ENCODE assay signal across 8 mouse cellular contexts in genomic region chr5:131616113-131616876, GRCm38 (mm10).
DNase-seq lines count a peak whose midpoint lies in the region; ATAC-seq lines count a peak whose summit lies in the region.

No protein-coding gene starts in this region.

- H3K27me3 ChIP-seq in embryonic facial prominence, embryonic 14.5 days (replicated peaks; ENCODE audit: control insufficient read depth, insufficient read depth, low read length) = 0 out of 2 replicates have a peak, but pooled peaks cover 7% of the 10 kb centered on the region
- peaks cover 21% of the 10 kb centered on the region for H3K27me3 ChIP-seq in liver, embryonic 15.5 days

- ATAC-seq in embryonic facial prominence, embryonic 14.5 days (ENCODE audit: low read depth) = peak; percentile 80
- peak; percentile 28 to 35; a peak in 2 of 4 replicates for ATAC-seq in hematopoietic stem cell, adult 5-6 weeks (replicated peaks in 1 of 2; ENCODE audit: insufficient read depth in 1 of 2, low FRiP score in 2 of 2, low TSS enrichment in 1 of 2, low read depth in 1 of 2, poor library complexity in 2 of 2, severe bottlenecking in 2 of 2)
- ATAC-seq in liver, embryonic 15.5 days (ENCODE audit: insufficient read depth) = no peak

- 4% methylated on average over 35 of the region's 40 CpGs for WGBS in embryonic facial prominence, embryonic 14.5 days
- 2% methylated on average over 40 of the region's 40 CpGs for WGBS in liver, embryonic 15.5 days (ENCODE audit: insufficient replicate concordance)

- no peaks in the 10 kb centered on the region for H3K36me3 ChIP-seq in embryonic facial prominence, embryonic 14.5 days (ENCODE audit: control insufficient read depth, insufficient read depth, low read length)
- no peaks in the 10 kb centered on the region for H3K36me3 ChIP-seq in liver, embryonic 15.5 days (replicated peaks)

- peak; percentile 20 for DNase-seq in adrenal gland, adult 2 months
- DNase-seq in adrenal gland, adult 8-10 months = no peak
- peak; percentile 55 for DNase-seq in embryonic facial prominence, embryonic 14.5 days (ENCODE audit: low spot score)
- DNase-seq in layer of hippocampus, adult 18-20 months (ENCODE audit: low spot score in 2 of 2) = peak; percentile 66 to 80
- peak; percentile 22 for DNase-seq in right cerebral cortex, postnatal 4 days
- no peak for DNase-seq in MN1 (ENCODE audit: low spot score)

- no peak overlapping the region for H3K27ac ChIP-seq in embryonic facial prominence, embryonic 14.5 days (replicated peaks; ENCODE audit: low read depth, low read length)
- no peak overlapping the region for H3K27ac ChIP-seq in liver, embryonic 15.5 days (replicated peaks)

- 0 out of 2 replicates have a peak, but pooled peaks cover 4% of the 10 kb centered on the region for H3K4me1 ChIP-seq in embryonic facial prominence, embryonic 14.5 days (ENCODE audit: control insufficient read depth, insufficient read depth, low read length)
- H3K4me1 ChIP-seq in liver, embryonic 15.5 days (replicated peaks) = no peaks in the 10 kb centered on the region

- peak overlapping the region; percentile 33 for H3K4me3 ChIP-seq in embryonic facial prominence, embryonic 14.5 days (ENCODE audit: low read depth, low read length)
- H3K4me3 ChIP-seq in liver, embryonic 15.5 days (replicated peaks) = peak overlapping the region; percentile 24

- peak overlapping the region; percentile 46 for H3K9ac ChIP-seq in embryonic facial prominence, embryonic 14.5 days (ENCODE audit: low read depth, low read length)
- H3K9ac ChIP-seq in liver, embryonic 15.5 days = no peak overlapping the region

- peak overlapping the region; percentile 68 for H3K4me2 ChIP-seq in embryonic facial prominence, embryonic 14.5 days (ENCODE audit: low read depth, low read length)
- peak overlapping the region; percentile 50 for H3K4me2 ChIP-seq in liver, embryonic 15.5 days

- H3K9me3 ChIP-seq in embryonic facial prominence, embryonic 14.5 days (ENCODE audit: control insufficient read depth, low read length) = no peaks in the 10 kb centered on the region
- no peaks in the 10 kb centered on the region for H3K9me3 ChIP-seq in liver, embryonic 15.5 days (replicated peaks)

Comparison
In these comparisons a context has a peak if more than half of its experiments do, and no peak if none do; other contexts are left out.
1. DNase-seq: peak in adrenal gland, adult 2 months (single experiment), embryonic facial prominence, embryonic 14.5 days (single experiment), layer of hippocampus, adult 18-20 months (2 of 2) and right cerebral cortex, postnatal 4 days (single experiment); none in adrenal gland, adult 8-10 months (single experiment) and MN1 (single experiment).